Mouse (Mus musculus) layer of hippocampus, adult 2 months (tissue): ENCODE data around the gene Gm12569. TPM values are rescaled to one million over a fixed set of nuclear protein-coding genes. Genes with fewer than 3 reads are reported as not detected.

Experiments used
- DNase-seq, 2 experiments: peaks; one replicate each; pipeline ENCODE4 v3.0.0; 2022; ENCODE audit warnings: low spot score in 2 of 2
- H3K27ac ChIP-seq: fragments of 200-600 bp; 2 replicates; pipeline ENCODE4 v1.8.1; 2022
- H3K4me3 ChIP-seq: fragments of 200-600 bp; 2 replicates; pipeline ENCODE4 v1.8.1; 2022; ENCODE audit warnings: mild to moderate bottlenecking
- CTCF ChIP-seq: fragments of 200-600 bp; conservative IDR thresholded peaks from 2 replicates; pipeline ENCODE4 v1.8.1; 2022; ENCODE audit warnings: antibody characterized with exemption, mild to moderate bottlenecking, moderate library complexity
- total RNA-seq, 2 experiments: library from RNA; stranded (reverse); gene quantifications; 2 replicates each; pipeline ENCODE4 v1.2.3; 2021

Gene Gm12569
- total RNA-seq, 2 experiments from 2014 or later: not detected

GRCm38 (mm10) chr11:51264352-51264751 lies 44.1 kb downstream of the Gm12569 start:
- Histone ChIP-seq H3K4me3 (peak overlapping the region; percentile 92), H3K27ac (peak overlapping the region; percentile 98)
- DNase-seq: no peak
- no peak for TF ChIP-seq CTCF

DNA sequence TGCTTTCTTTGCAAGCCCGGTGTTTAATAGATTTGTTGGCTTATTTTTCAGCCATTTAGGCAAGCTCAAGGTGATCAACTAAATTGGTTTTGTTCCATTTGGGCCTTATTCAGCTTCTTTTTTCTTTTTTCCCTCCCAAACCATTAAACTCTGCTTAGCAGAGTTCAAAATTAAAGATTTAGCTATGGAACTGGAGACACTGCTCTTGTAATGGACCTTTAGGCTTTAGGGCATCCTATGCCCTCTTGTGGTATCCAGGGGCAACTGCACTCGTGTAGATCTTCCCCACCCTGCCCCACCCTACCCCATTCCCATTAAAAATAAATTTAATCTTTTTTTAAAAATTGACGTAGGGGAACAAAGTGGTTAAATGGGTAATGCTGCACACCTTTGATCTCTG lies 45.1 kb downstream of the Gm12569 start:
- TF ChIP-seq CTCF: peak; percentile 90
- peak overlapping the region; percentile 92 for H3K4me3 ChIP-seq
- no peak for DNase-seq
- H3K27ac ChIP-seq: peak overlapping the region; percentile 33; the same call in 1 of the 2 replicates

DNA sequence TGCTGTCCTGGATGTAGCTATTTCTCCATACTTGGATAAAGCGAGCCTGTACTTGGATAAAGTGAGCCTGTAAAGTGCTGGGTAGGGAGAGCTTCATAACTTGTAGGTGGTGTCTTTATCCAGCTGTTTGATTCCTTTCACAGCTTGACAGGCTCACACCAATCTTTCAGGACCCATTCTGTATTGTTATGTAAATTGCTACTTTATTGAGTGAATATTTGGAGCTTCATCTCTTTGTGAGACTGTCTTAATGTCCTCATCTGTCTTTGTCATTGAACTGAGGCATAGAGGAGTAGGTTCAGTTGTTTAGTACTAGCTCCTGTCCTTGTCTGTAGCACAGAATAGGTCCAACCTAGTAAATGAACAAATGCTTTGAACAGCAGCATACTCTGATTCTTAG lies 54.1 kb downstream of the Gm12569 start:
- no peak overlapping the region for H3K27ac ChIP-seq
- H3K4me3 ChIP-seq: no peak overlapping the region
- TF ChIP-seq CTCF: no peak
- no peak for DNase-seq

Other genes with a start within 250 kb of the Gm12569 start
- gene Olfr1377, start 238.5 kb upstream of the Gm12569 start, total RNA-seq: not detected
- not detected for gene Olfr51, start 216.9 kb upstream of the Gm12569 start, total RNA-seq
- gene Olfr54, start 206.2 kb upstream of the Gm12569 start, total RNA-seq: not detected
- not detected for gene Olfr1375, start 172.4 kb upstream of the Gm12569 start, total RNA-seq
- gene Zfp354a, start 161.2 kb upstream of the Gm12569 start, total RNA-seq: 1 to 10 TPM; 7.3 to 8.3 TPM
- 100 to 1,000 TPM; 113 to 130 TPM for gene Clk4, start 41.3 kb downstream of the Gm12569 start, total RNA-seq
- gene BC049762, start 42.6 kb downstream of the Gm12569 start, total RNA-seq: under 1 TPM in 1 of 2 experiments, not detected in 1; 0.44 TPM
- 1 to 10 TPM; 5.3 to 6.7 TPM for gene Col23a1, start 69.4 kb downstream of the Gm12569 start, total RNA-seq